Mouse (Mus musculus) G1E-ER4 (cell line): ENCODE measurements around the gene Hmg20b. TPM values are rescaled to one million over a fixed set of nuclear protein-coding genes. Genes with fewer than 3 reads are reported as not detected.

Experiments used
- GATA1 ChIP-seq: IDR thresholded peaks from one replicate; pipeline ENCODE4 v1.8.0; 2012; ENCODE audit warnings: low read length, inconsistent platforms
- polyA plus RNA-seq: library from polyadenylated mRNA; stranded (reverse); fragments of >175 nt; gene quantifications from 2 replicates; pipeline ENCODE4 v1.2.3, GENCODE M21; 2012

Hmg20b gene
- polyA plus RNA-seq, 1 experiment = 236 TPM

GRCm38 (mm10) chr10:81384605-81384982 is 34.3 kb upstream of the Hmg20b start:
- no peak for TF ChIP-seq GATA1

GRCm38 (mm10) chr10:81383802-81384604 is 33.7 kb upstream of the Hmg20b start, which contains the start of the genes Dohh and Gm48551:
TSS of gene Dohh (plus strand) at chr10:81384428.
TSS of gene Gm48551 (plus strand) at chr10:81384466.
- TF ChIP-seq GATA1 = no peak

GRCm38 (mm10) chr10:81382039-81382438 is 31.8 kb upstream of the Hmg20b start:
- TF ChIP-seq GATA1 = peak; percentile 98

GRCm38 (mm10) chr10:81379809-81380378 is 29.6 kb upstream of the Hmg20b start:
- no peak for TF ChIP-seq GATA1

- no peak for TF ChIP-seq GATA1
Measured at GRCm38 (mm10) chr10:81379183-81379553, 28.9 kb upstream of the Hmg20b start.

GRCm38 (mm10) chr10:81378553-81379182 is 28.4 kb upstream of the Hmg20b start:
- no peak for TF ChIP-seq GATA1

GRCm38 (mm10) chr10:81377793-81378552 is 27.7 kb upstream of the Hmg20b start, which contains the start of gene Fzr1:
TSS of gene Fzr1 (minus strand) at chr10:81378516.
- no peak for TF ChIP-seq GATA1

- no peak for TF ChIP-seq GATA1
Measured at GRCm38 (mm10) chr10:81377362-81377664, 27.0 kb upstream of the Hmg20b start.

GRCm38 (mm10) chr10:81376561-81377361 is 26.5 kb upstream of the Hmg20b start:
- TF ChIP-seq GATA1 = no peak

- TF ChIP-seq GATA1 = no peak
Measured at GRCm38 (mm10) chr10:81375322-81375721, 25.0 kb upstream of the Hmg20b start.

- TF ChIP-seq GATA1 = no peak
Measured at GRCm38 (mm10) chr10:81367207-81367495, 16.9 kb upstream of the Hmg20b start.

- TF ChIP-seq GATA1 = no peak
Measured at GRCm38 (mm10) chr10:81366477-81367206, 16.4 kb upstream of the Hmg20b start.

- TF ChIP-seq GATA1 = no peak
Measured at GRCm38 (mm10) chr10:81365672-81366476, 15.6 kb upstream of the Hmg20b start, which contains the start of gene 4930404N11Rik. TSS of gene 4930404N11Rik (minus strand) at chr10:81365816.

- TF ChIP-seq GATA1 = no peak
Measured at GRCm38 (mm10) chr10:81365073-81365472, 14.8 kb upstream of the Hmg20b start.
